Mouse (Mus musculus) testis, adult 2 months (tissue): ENCODE results near the gene Nrxn1.

Experiments used
- CTCF ChIP-seq: fragments of 200-500 bp; IDR thresholded peaks from 2 replicates; pipeline ENCODE4 v1.5.1; 2012; ENCODE audit warnings: low read depth, mild to moderate bottlenecking, inconsistent platforms, low read length, moderate library complexity; ENCODE audit not compliant: control insufficient read depth, insufficient read depth, insufficient replicate concordance
- POLR2A ChIP-seq: fragments of 200-500 bp; IDR thresholded peaks from 2 replicates; pipeline ENCODE4 v1.6.1; 2012; ENCODE audit warnings: low read depth, mild to moderate bottlenecking, inconsistent platforms, low read length, moderate library complexity; ENCODE audit not compliant: control insufficient read depth

DNA sequence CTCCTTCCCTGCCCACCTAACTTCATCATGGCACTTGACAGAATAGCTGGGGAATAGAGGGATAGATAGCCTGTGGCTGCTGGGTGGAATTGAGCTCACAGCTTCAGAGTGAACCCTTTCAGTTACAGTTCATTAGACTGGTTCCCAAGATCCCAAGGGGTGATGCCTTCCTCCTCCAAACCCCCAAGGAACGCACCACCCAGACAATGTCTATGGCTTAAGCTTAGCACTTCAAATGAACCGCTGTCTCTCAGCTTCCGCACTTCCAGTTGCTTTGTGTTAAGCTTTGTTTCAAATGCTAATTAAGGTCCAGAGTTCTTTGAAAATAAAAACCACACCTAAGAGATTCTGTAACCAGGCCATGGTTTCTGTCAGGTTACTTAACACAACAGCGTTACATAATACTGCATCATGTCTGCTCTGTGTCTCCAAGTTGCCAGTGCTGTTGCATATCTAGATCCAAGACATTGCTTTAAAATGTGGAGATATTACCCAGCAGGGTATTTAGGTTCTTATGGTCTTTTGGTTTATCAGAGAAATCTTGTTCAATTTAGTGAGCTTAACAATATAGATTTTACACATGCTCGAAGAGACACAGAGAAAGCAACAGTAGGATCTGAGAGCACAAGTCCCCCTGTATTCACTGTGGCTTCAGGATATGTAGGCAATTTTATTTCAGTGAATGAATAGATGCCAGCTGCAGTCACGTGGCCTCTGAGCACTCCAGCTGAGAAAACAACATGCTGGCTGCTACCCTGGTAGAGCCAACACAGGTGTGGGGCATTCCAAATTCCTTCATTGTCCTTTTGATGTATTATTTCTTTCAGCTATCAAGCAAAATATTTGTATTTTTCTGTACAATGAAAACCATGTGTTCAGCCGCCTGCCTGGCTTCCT, 702.3 kb downstream of the Nrxn1 start:
- TF ChIP-seq POLR2A (no peak), CTCF (no peak)
